Comparison of ENCODE assay signal across 19 mouse cellular contexts in the genomic region with DNA sequence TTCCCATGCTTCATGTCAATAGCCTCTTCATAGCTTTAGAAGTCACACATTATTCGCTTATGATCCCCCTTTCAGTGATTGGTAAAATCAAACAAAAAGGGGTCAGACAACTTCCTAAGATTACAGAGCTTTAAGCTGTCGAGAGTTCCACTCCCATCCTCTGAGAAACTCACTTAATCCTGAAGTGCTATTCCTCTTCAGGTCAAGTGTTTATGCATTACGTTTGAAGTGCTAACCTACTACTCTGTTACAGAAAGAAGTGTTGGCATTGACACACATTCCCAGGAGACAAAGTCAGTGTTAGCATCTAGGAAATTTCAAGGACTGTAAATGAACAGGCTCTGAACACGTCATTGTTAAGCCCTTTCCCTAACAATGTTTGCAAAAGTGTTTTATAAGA.
DNase-seq lines count a peak whose midpoint lies in the region; ATAC-seq and TF ChIP-seq lines count a peak whose summit lies in the region.
"Had no signal": no experiment of that assay in that cellular context is flagged by ENCODE, and none has a peak within 500 bp of the region (broad histone marks: within the 10 kb centered on the region; RNA-seq: fewer than 3 reads in every experiment).

No protein-coding gene starts in this region.

- 24% methylated on average over 4 of the region's 4 CpGs for WGBS in lung, embryonic 15.5 days
- WGBS in lung, postnatal 0 days: 38% methylated on average over 4 of the region's 4 CpGs
- 58% methylated on average over 4 of the region's 4 CpGs for WGBS in lung, adult 2 months

- peak; percentile 82 for ATAC-seq in lung, embryonic 15.5 days (ENCODE audit: borderline replicate concordance, extremely low read depth, low FRiP score, low TSS enrichment)
- peak; percentile 88 for ATAC-seq in lung, postnatal 0 days
- ATAC-seq: forebrain, embryonic 13.5 days; forebrain, embryonic 15.5 days had no signal

- no peak overlapping the region for H3K4me3 ChIP-seq in lung, embryonic 15.5 days
- H3K4me3 ChIP-seq in lung, postnatal 0 days (ENCODE audit: low read depth, low read length): no peak overlapping the region
- H3K4me3 ChIP-seq in lung, adult 2 months (replicated peaks; ENCODE audit: extremely low read depth, low read depth, low read length): no peak overlapping the region
- H3K4me3 ChIP-seq: embryonic facial prominence, embryonic 10.5 days; embryonic facial prominence, embryonic 12.5 days; forebrain, embryonic 13.5 days; forebrain, embryonic 15.5 days had no signal

- DNase-seq in lung, postnatal 14 days: no peak
- DNase-seq in lung, postnatal 0 days (ENCODE audit: low spot score): peak; percentile 52
- DNase-seq in lung, adult 2 months: no peak
- DNase-seq in lung, postnatal 25 days (ENCODE audit: low spot score): peak; percentile 7
- no peak for DNase-seq in ovary, postnatal 14 days (ENCODE audit: low spot score)
- no peak for DNase-seq in kidney, postnatal 14 days
- DNase-seq: adrenal gland, adult 2 months; adrenal gland, postnatal 10 days; adrenal gland, postnatal 25 days; cerebellum, adult 11-12 months; cerebellum, adult 2 months; cerebellum, adult 9-10 months; cerebellum, postnatal 10 days; cerebellum, postnatal 25 days had no signal

- no peaks in the 10 kb centered on the region for H3K9me3 ChIP-seq in lung, embryonic 15.5 days
- H3K9me3 ChIP-seq in lung, postnatal 0 days (ENCODE audit: low read length): no peaks in the 10 kb centered on the region
- H3K9me3 ChIP-seq: embryonic facial prominence, embryonic 10.5 days; embryonic facial prominence, embryonic 12.5 days; forebrain, embryonic 13.5 days; forebrain, embryonic 15.5 days had no signal

- no peaks in the 10 kb centered on the region for H3K4me1 ChIP-seq in lung, embryonic 15.5 days
- H3K4me1 ChIP-seq in lung, postnatal 0 days (ENCODE audit: insufficient read depth, low read depth, low read length): no peaks in the 10 kb centered on the region
- H3K4me1 ChIP-seq in lung, adult 2 months (ENCODE audit: control insufficient read depth, insufficient read depth, low read length): no peaks in the 10 kb centered on the region
- H3K4me1 ChIP-seq: embryonic facial prominence, embryonic 10.5 days; embryonic facial prominence, embryonic 12.5 days; forebrain, embryonic 13.5 days; forebrain, embryonic 15.5 days had no signal

- H3K4me2 ChIP-seq in lung, embryonic 15.5 days: no peak overlapping the region
- no peak overlapping the region for H3K4me2 ChIP-seq in lung, postnatal 0 days (replicated peaks; ENCODE audit: low read depth, low read length)
- H3K4me2 ChIP-seq: embryonic facial prominence, embryonic 12.5 days; forebrain, embryonic 13.5 days; forebrain, embryonic 15.5 days had no signal

- H3K9ac ChIP-seq in lung, embryonic 15.5 days: no peak overlapping the region
- no peak overlapping the region for H3K9ac ChIP-seq in lung, postnatal 0 days (replicated peaks; ENCODE audit: low read depth)
- H3K9ac ChIP-seq: embryonic facial prominence, embryonic 12.5 days; forebrain, embryonic 13.5 days; forebrain, embryonic 15.5 days had no signal

- TF ChIP-seq EP300 in lung, postnatal 0 days (IDR thresholded peaks at IDR 0.05): peak; percentile 88

- no peaks in the 10 kb centered on the region for H3K36me3 ChIP-seq in lung, embryonic 15.5 days
- H3K36me3 ChIP-seq in lung, postnatal 0 days (ENCODE audit: insufficient read depth, low read length): no peaks in the 10 kb centered on the region
- H3K36me3 ChIP-seq: embryonic facial prominence, embryonic 10.5 days; embryonic facial prominence, embryonic 12.5 days; forebrain, embryonic 15.5 days had no signal

- TF ChIP-seq POLR2A in lung, adult 2 months (IDR thresholded peaks at IDR 0.05; ENCODE audit: borderline replicate concordance, extremely low read depth, low read depth, low read length): no peak

- no peak overlapping the region for H3K27ac ChIP-seq in lung, embryonic 15.5 days
- H3K27ac ChIP-seq in lung, postnatal 0 days (ENCODE audit: low read length): no peak overlapping the region
- H3K27ac ChIP-seq: embryonic facial prominence, embryonic 10.5 days; embryonic facial prominence, embryonic 12.5 days; forebrain, embryonic 13.5 days; forebrain, embryonic 15.5 days had no signal

- no peak for TF ChIP-seq CTCF in lung, postnatal 0 days (IDR thresholded peaks at IDR 0.05)
- TF ChIP-seq CTCF in lung, adult 2 months (IDR thresholded peaks at IDR 0.05; ENCODE audit: insufficient read depth, low read length): no peak

- H3K27me3 ChIP-seq in lung, embryonic 15.5 days: peaks cover 35% of the 10 kb centered on the region
- no peaks in the 10 kb centered on the region for H3K27me3 ChIP-seq in lung, postnatal 0 days (replicated peaks; ENCODE audit: insufficient read depth, low read length)
- H3K27me3 ChIP-seq: embryonic facial prominence, embryonic 12.5 days; forebrain, embryonic 13.5 days; forebrain, embryonic 15.5 days had no signal

Comparison
In these comparisons a context has a peak if more than half of its experiments do, and no peak if none do; other contexts are left out.
1. DNase-seq: peak in lung, postnatal 0 days (single experiment) and lung, postnatal 25 days (single experiment); none in lung, postnatal 14 days (single experiment), lung, adult 2 months (single experiment), ovary, postnatal 14 days (single experiment) and kidney, postnatal 14 days (single experiment).